Mouse (Mus musculus) heart, adult 2 months (tissue): Measurements from ENCODE around the gene Tas1r1. TPM values are rescaled to one million over a fixed set of nuclear protein-coding genes. Genes with fewer than 3 reads are reported as not detected.

ENCODE experiments used
- DNase-seq, 2 experiments: peaks; one replicate each; pipeline ENCODE4 v3.0.0; 2021
- H3K27ac ChIP-seq: fragments of 200-600 bp; 2 replicates; pipeline ENCODE4 v1.8.1; 2022
- H3K27me3 ChIP-seq: fragments of 200-500 bp; 2 replicates; pipeline ENCODE4 v1.6.1; 2012; ENCODE audit warnings: mild to moderate bottlenecking, low read length, inconsistent platforms, mixed read lengths; ENCODE audit not compliant: control insufficient read depth, insufficient read depth
- H3K36me3 ChIP-seq: fragments of 200-500 bp; 2 replicates; pipeline ENCODE4 v1.6.1; 2012; ENCODE audit warnings: low read length, inconsistent platforms; ENCODE audit not compliant: control insufficient read depth, insufficient read depth
- H3K4me1 ChIP-seq: fragments of 200-500 bp; 2 replicates; pipeline ENCODE4 v1.6.1; 2011; ENCODE audit warnings: low read length; ENCODE audit not compliant: control insufficient read depth, insufficient read depth
- H3K4me3 ChIP-seq: fragments of 200-600 bp; 2 replicates; pipeline ENCODE4 v1.8.1; 2022
- H3K79me2 ChIP-seq: fragments of 200-500 bp; replicated peaks from 2 replicates; pipeline ENCODE4 v1.6.1; 2012; ENCODE audit warnings: mild to moderate bottlenecking, inconsistent platforms, low read length, moderate library complexity, mixed read lengths; ENCODE audit not compliant: control insufficient read depth, insufficient read depth
- H3K9ac ChIP-seq: fragments of 200-500 bp; 2 replicates; pipeline ENCODE4 v1.6.1; 2012; ENCODE audit warnings: low read depth, mild to moderate bottlenecking, control low read depth, inconsistent platforms, low read length, mixed read lengths
- CTCF ChIP-seq: fragments of 200-600 bp; IDR thresholded peaks from 2 replicates; pipeline ENCODE4 v1.8.1; 2022; ENCODE audit warnings: antibody characterized with exemption, mild to moderate bottlenecking, moderate library complexity
- EP300 ChIP-seq: fragments of 200-500 bp; IDR thresholded peaks from 2 replicates; pipeline ENCODE4 v1.6.1; 2011; ENCODE audit warnings: low read depth, low read length, control low read depth; ENCODE audit not compliant: insufficient read depth
- POLR2A ChIP-seq: fragments of 200-500 bp; IDR thresholded peaks from 2 replicates; pipeline ENCODE4 v1.6.1; 2011; ENCODE audit warnings: mild to moderate bottlenecking, low read depth, low read length, control low read depth; ENCODE audit not compliant: insufficient read depth
- WGBS: fragments of 180-500 bp; shearing (Covaris S2); methylation state at CpG from one replicate; pipeline ENCODE4 v1.1.7; 2018; 5-methylcytosine and 5-hydroxymethylcytosine counted together
- intact Hi-C: fragments of 180-260 bp; cut with DNase I; formaldehyde crosslinking; loops from one replicate; pipeline ENCODE4 v1.15.1; 2025
- polyA plus RNA-seq: library from polyadenylated mRNA; depleted of rRNA; stranded (reverse); fragments of >200 nt; gene quantifications from 2 replicates; pipeline ENCODE4 v1.2.3, GENCODE M21; 2012
- total RNA-seq, 2 experiments: library from RNA; stranded (reverse); gene quantifications; 2 replicates each; pipeline ENCODE4 v1.2.3; 2021

Tas1r1 gene
- total and polyA plus RNA-seq, 3 experiments, result 0.08 to 0.11 (median 0.08) TPM

- peak in 1 of 2 experiments; percentile 25 for DNase-seq
- Histone ChIP-seq H3K9ac (no peak overlapping the region), H3K4me1 (peaks cover 3% of the 10 kb centered on the region), H3K36me3 (no peaks in the 10 kb centered on the region), H3K27me3 (no peaks in the 10 kb centered on the region), H3K79me2 (no peaks in the 10 kb centered on the region; the same call in 1 of the 2 replicates), H3K27ac (no peak overlapping the region), H3K4me3 (no peak overlapping the region)
- intact Hi-C loops, result no loop called here
- TF ChIP-seq CTCF (no peak), POLR2A (no peak), EP300 (no peak)
- WGBS, result 64% methylated on average over 7 of the region's 7 CpGs
Measured at GRCm38 (mm10) chr4:152083611-152084220, 45.3 kb upstream of the Tas1r1 start.

- WGBS, result 24% methylated on average over 7 of the region's 7 CpGs
- H3K4me3 ChIP-seq, result no peak overlapping the region
- intact Hi-C loops, result no loop called here
- H3K36me3 ChIP-seq, result no peaks in the 10 kb centered on the region
- H3K27me3 ChIP-seq, result no peaks in the 10 kb centered on the region
- H3K9ac ChIP-seq, result no peak overlapping the region
- TF ChIP-seq EP300 (no peak), CTCF (no peak), POLR2A (no peak)
- H3K27ac ChIP-seq, result no peak overlapping the region
- no peak for DNase-seq
- H3K4me1 ChIP-seq, result no peaks in the 10 kb centered on the region
- no peaks in the 10 kb centered on the region for H3K79me2 ChIP-seq
Measured at GRCm38 (mm10) chr4:152079931-152080330, 41.6 kb upstream of the Tas1r1 start.

GRCm38 (mm10) chr4:152079261-152079660 is 40.9 kb upstream of the Tas1r1 start:
- TF ChIP-seq EP300, result no peak
- TF ChIP-seq CTCF, result peak; percentile 11; the same call in 1 of the 2 replicates
- Histone ChIP-seq H3K4me3 (no peak overlapping the region), H3K79me2 (no peaks in the 10 kb centered on the region), H3K4me1 (no peaks in the 10 kb centered on the region), H3K9ac (no peak overlapping the region), H3K36me3 (no peaks in the 10 kb centered on the region), H3K27me3 (no peaks in the 10 kb centered on the region), H3K27ac (no peak overlapping the region)
- 92% methylated on average over 3 of the region's 3 CpGs for whole genome bisulfite sequencing
- intact Hi-C loops, result no loop called here
- no peak for DNase-seq

GRCm38 (mm10) chr4:152078105-152078530 is 39.8 kb upstream of the Tas1r1 start:
- intact Hi-C loops, result no loop called here
- Histone ChIP-seq H3K4me3 (no peak overlapping the region), H3K9ac (no peak overlapping the region), H3K27me3 (no peaks in the 10 kb centered on the region), H3K27ac (no peak overlapping the region), H3K79me2 (no peaks in the 10 kb centered on the region), H3K4me1 (no peaks in the 10 kb centered on the region; the same call in 1 of the 2 replicates), H3K36me3 (no peaks in the 10 kb centered on the region)
- TF ChIP-seq CTCF (no peak), POLR2A (no peak)
- DNase-seq, result peak in 1 of 2 experiments; percentile 69
- 77% methylated on average over 10 of the region's 10 CpGs for WGBS

GRCm38 (mm10) chr4:152077191-152077590 is 38.8 kb upstream of the Tas1r1 start:
- intact Hi-C loops, result no loop called here
- peaks cover 4% of the 10 kb centered on the region for H3K4me1 ChIP-seq
- no peak overlapping the region for H3K9ac ChIP-seq
- 81% methylated on average over 9 of the region's 9 CpGs for WGBS
- peak in 1 of 2 experiments; percentile 23 for DNase-seq
- no peak overlapping the region for H3K27ac ChIP-seq
- H3K79me2 ChIP-seq, result no peaks in the 10 kb centered on the region
- no peak overlapping the region for H3K4me3 ChIP-seq
- no peaks in the 10 kb centered on the region for H3K27me3 ChIP-seq
- TF ChIP-seq EP300 (no peak), POLR2A (no peak), CTCF (no peak)
- no peaks in the 10 kb centered on the region for H3K36me3 ChIP-seq

GRCm38 (mm10) chr4:152074548-152074947 is 36.2 kb upstream of the Tas1r1 start:
- no peak for DNase-seq
- 86% methylated on average over 9 of the region's 9 CpGs for WGBS
- H3K27ac ChIP-seq, result no peak overlapping the region
- H3K4me3 ChIP-seq, result no peak overlapping the region
- H3K4me1 ChIP-seq, result peaks cover 4% of the 10 kb centered on the region
- TF ChIP-seq POLR2A, result no peak
- TF ChIP-seq EP300, result no peak
- TF ChIP-seq CTCF, result no peak
- no peaks in the 10 kb centered on the region for H3K79me2 ChIP-seq
- intact Hi-C loops, result no loop called here
- H3K27me3 ChIP-seq, result no peaks in the 10 kb centered on the region
- no peak overlapping the region for H3K9ac ChIP-seq
- no peaks in the 10 kb centered on the region for H3K36me3 ChIP-seq
